Mouse (Mus musculus): ENCODE measurements around the gene Bloc1s1. TPM values are rescaled to one million over a fixed set of nuclear protein-coding genes. Genes with fewer than 3 reads are reported as not detected.

The Bloc1s1 gene
- polyA plus RNA-seq, 1 experiment from 2014 or later, result 228 TPM

- Histone ChIP-seq H3K4me1 (ENCODE audit: control insufficient read depth, insufficient read depth, low read length) (peaks cover 7% of the 10 kb centered on the region; the same call in 1 of the 2 replicates), H3K9me3 (replicated peaks; ENCODE audit: control insufficient read depth, low read length, poor library complexity, severe bottlenecking) (no peaks in the 10 kb centered on the region), H3K9ac (ENCODE audit: low read depth, low read length) (no peak overlapping the region), H3K36me3 (ENCODE audit: control insufficient read depth, insufficient read depth, low read length) (no peaks in the 10 kb centered on the region), H3K4me3 (ENCODE audit: low read depth, low read length) (no peak overlapping the region), H3K27ac (ENCODE audit: low read length) (no peak overlapping the region), H3K27me3 (ENCODE audit: control insufficient read depth, insufficient read depth, low read depth, low read length) (peaks cover 30% of the 10 kb centered on the region), H3K4me2 (ENCODE audit: low read length) (peak overlapping the region; percentile 12; the same call in 1 of the 2 replicates)
- ATAC-seq, result no peak
- WGBS, result 60% methylated on average over 7 of the region's 7 CpGs
Measured at GRCm38 (mm10) chr10:128934997-128935787, 11.4 kb upstream of the Bloc1s1 start.

DNA sequence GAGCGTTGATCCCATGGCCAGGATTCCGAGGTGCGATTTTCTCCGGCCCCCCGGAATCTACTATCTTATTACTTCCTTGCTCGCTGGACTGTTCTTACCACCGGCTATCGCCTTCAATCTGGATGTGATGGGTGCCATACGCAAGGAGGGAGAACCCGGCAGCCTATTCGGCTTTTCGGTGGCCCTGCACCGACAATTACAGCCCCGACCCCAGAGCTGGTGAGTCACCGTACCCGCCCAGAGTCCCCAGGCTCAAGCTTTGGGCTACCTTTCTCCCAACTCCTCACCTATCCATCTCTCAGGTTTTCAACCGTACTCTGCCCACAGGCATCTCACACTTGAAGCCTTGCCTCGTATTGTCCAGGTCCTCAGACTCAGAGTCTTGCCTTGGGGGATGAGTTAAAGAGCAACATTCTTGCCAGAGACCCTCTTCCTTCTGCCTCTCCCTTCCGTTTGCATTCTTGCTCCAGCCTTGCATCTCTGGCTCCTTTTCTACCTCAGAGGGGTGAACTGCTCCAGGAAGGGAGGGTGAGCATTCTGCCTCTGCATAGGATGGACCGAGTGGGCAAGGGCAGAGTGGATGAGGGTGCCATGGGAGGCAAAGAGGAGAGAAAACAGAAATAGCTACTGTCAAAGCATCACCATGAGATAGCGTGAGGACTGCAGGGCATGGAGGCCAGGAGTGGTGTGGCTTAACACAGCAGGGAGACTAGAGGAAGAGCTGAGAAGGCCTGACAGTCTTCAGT is 10.3 kb upstream of the Bloc1s1 start:
- peaks cover 30% of the 10 kb centered on the region for H3K27me3 ChIP-seq (ENCODE audit: control insufficient read depth, insufficient read depth, low read depth, low read length)
- H3K4me3 ChIP-seq (ENCODE audit: low read depth, low read length), result peak overlapping the region; percentile 49
- no peak overlapping the region for H3K27ac ChIP-seq (ENCODE audit: low read length)
- H3K4me1 ChIP-seq (ENCODE audit: control insufficient read depth, insufficient read depth, low read length), result peaks cover 7% of the 10 kb centered on the region; the same call in 1 of the 2 replicates
- 2% methylated on average over 21 of the region's 21 CpGs for WGBS
- no peaks in the 10 kb centered on the region for H3K36me3 ChIP-seq (ENCODE audit: control insufficient read depth, insufficient read depth, low read length)
- peak overlapping the region; percentile 67 for H3K9ac ChIP-seq (ENCODE audit: low read depth, low read length)
- H3K4me2 ChIP-seq (ENCODE audit: low read length), result peak overlapping the region; percentile 87
- no peaks in the 10 kb centered on the region for H3K9me3 ChIP-seq (replicated peaks; ENCODE audit: control insufficient read depth, low read length, poor library complexity, severe bottlenecking)
- peak; percentile 36 for ATAC-seq

- ATAC-seq, result peak; percentile 72
- peaks cover 7% of the 10 kb centered on the region; the same call in 1 of the 2 replicates for H3K4me1 ChIP-seq (ENCODE audit: control insufficient read depth, insufficient read depth, low read length)
- H3K9ac ChIP-seq (ENCODE audit: low read depth, low read length), result peak within 1 kb of the TSS; percentile 67
- no peaks in the 10 kb centered on the region for H3K36me3 ChIP-seq (ENCODE audit: control insufficient read depth, insufficient read depth, low read length)
- 1% methylated on average over 26 of the region's 26 CpGs for WGBS
- peak within 1 kb of the TSS; percentile 87 for H3K4me2 ChIP-seq (ENCODE audit: low read length)
- H3K9me3 ChIP-seq (replicated peaks; ENCODE audit: control insufficient read depth, low read length, poor library complexity, severe bottlenecking), result no peaks in the 10 kb centered on the region
- peaks cover 31% of the 10 kb centered on the region for H3K27me3 ChIP-seq (ENCODE audit: control insufficient read depth, insufficient read depth, low read depth, low read length)
- peak within 1 kb of the TSS; percentile 49 for H3K4me3 ChIP-seq (ENCODE audit: low read depth, low read length)
- no peak within 1 kb of the TSS for H3K27ac ChIP-seq (ENCODE audit: low read length)
Measured at GRCm38 (mm10) chr10:128933574-128933973, 9.7 kb upstream of the Bloc1s1 start, which contains the start of gene Itga7. Gene Itga7, plus strand, starts transcription at chr10:128933818.

DNA sequence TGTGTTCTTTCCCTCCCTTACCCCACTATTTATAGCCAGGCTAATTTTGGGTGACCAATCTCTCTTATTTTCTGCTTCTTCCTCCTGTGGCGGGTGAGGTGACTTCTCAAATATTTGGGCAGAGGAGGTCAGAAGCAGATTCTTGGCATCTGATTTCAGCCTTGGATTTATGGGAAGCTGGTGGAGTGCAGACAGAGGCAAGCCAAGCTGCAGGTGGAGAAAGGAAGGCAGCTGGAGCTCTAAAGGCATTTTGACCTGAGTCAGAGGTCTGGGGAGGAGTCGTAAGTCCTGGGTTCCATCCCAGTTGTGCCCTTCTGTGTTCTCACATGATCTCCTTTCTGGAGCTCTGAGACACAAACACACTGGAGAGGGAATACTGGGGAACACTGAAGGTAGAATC is 7.6 kb upstream of the Bloc1s1 start:
- Histone ChIP-seq H3K4me1 (ENCODE audit: control insufficient read depth, insufficient read depth, low read length) (peaks cover 7% of the 10 kb centered on the region; the same call in 1 of the 2 replicates), H3K9ac (ENCODE audit: low read depth, low read length) (no peak overlapping the region), H3K36me3 (ENCODE audit: control insufficient read depth, insufficient read depth, low read length) (no peaks in the 10 kb centered on the region), H3K4me3 (ENCODE audit: low read depth, low read length) (no peak overlapping the region), H3K27me3 (ENCODE audit: control insufficient read depth, insufficient read depth, low read depth, low read length) (peaks cover 34% of the 10 kb centered on the region), H3K9me3 (replicated peaks; ENCODE audit: control insufficient read depth, low read length, poor library complexity, severe bottlenecking) (no peaks in the 10 kb centered on the region), H3K4me2 (ENCODE audit: low read length) (no peak overlapping the region), H3K27ac (ENCODE audit: low read length) (no peak overlapping the region)
- 74% methylated on average over 2 of the region's 2 CpGs for WGBS
- no peak for ATAC-seq

DNA sequence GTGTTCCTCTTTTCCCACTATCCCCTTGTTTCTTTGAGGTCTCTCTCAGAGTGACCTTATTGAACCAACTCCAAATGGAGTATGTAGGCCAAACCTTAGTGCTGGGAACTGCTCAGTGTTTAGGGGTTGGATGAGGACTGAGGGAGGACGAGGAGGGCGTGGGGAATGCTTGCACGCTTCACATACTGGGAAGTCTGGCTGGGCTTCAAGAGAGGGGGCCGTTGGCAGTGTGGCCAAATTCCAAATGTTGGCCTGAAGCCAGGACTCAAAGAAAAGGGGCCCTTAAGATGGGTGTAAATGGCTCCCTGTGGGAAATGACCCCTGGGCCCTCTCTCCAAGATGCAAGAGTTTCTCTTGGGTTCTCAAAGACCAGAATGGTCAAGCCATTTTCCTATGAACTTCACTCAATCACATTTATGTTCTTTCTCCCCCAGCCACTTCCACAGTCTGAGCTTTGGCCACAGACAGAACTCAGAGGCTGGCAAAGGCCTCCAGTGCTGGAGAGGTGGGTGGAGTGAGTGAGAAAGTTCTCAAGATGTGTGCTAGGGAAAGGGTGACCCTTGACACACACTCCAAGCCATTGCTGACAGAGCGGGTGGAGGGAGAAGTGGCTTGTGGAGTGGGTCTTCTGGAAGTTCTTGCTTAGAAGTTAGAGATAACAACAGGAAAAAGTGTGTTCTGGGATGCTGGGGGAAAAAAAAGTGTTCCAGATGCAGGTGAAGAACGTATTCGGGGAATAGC is 6.0 kb upstream of the Bloc1s1 start:
- 59% methylated on average over 7 of the region's 7 CpGs for WGBS

GRCm38 (mm10) chr10:128928356-128928755 is 4.5 kb upstream of the Bloc1s1 start:
- Histone ChIP-seq H3K36me3 (ENCODE audit: control insufficient read depth, insufficient read depth, low read length) (no peaks in the 10 kb centered on the region), H3K9ac (ENCODE audit: low read depth, low read length) (0 out of 2 replicates have a peak overlapping the region, but pooled peaks have one; percentile 2), H3K9me3 (replicated peaks; ENCODE audit: control insufficient read depth, low read length, poor library complexity, severe bottlenecking) (no peaks in the 10 kb centered on the region), H3K4me2 (ENCODE audit: low read length) (no peak overlapping the region), H3K27me3 (ENCODE audit: control insufficient read depth, insufficient read depth, low read depth, low read length) (peaks cover 20% of the 10 kb centered on the region), H3K27ac (ENCODE audit: low read length) (no peak overlapping the region), H3K4me3 (ENCODE audit: low read depth, low read length) (no peak overlapping the region), H3K4me1 (ENCODE audit: control insufficient read depth, insufficient read depth, low read length) (peaks cover 10% of the 10 kb centered on the region)
- WGBS, result 17% methylated on average over 4 of the region's 4 CpGs
- ATAC-seq, result no peak

More for the DNA sequence above, 6.0 kb upstream of the Bloc1s1 start:
- peaks cover 7% of the 10 kb centered on the region; the same call in 1 of the 2 replicates for H3K4me1 ChIP-seq (ENCODE audit: control insufficient read depth, insufficient read depth, low read length)
- H3K9ac ChIP-seq (ENCODE audit: low read depth, low read length), result no peak overlapping the region
- H3K4me2 ChIP-seq (ENCODE audit: low read length), result no peak overlapping the region
- H3K27me3 ChIP-seq (ENCODE audit: control insufficient read depth, insufficient read depth, low read depth, low read length), result peaks cover 20% of the 10 kb centered on the region
- ATAC-seq, result no peak
- no peaks in the 10 kb centered on the region for H3K36me3 ChIP-seq (ENCODE audit: control insufficient read depth, insufficient read depth, low read length)
- no peaks in the 10 kb centered on the region for H3K9me3 ChIP-seq (replicated peaks; ENCODE audit: control insufficient read depth, low read length, poor library complexity, severe bottlenecking)
- no peak overlapping the region for H3K4me3 ChIP-seq (ENCODE audit: low read depth, low read length)
- H3K27ac ChIP-seq (ENCODE audit: low read length), result no peak overlapping the region; the same call in 1 of the 2 replicates

GRCm38 (mm10) chr10:128923013-128923691 is 683 bp downstream of the Bloc1s1 start:
- no peaks in the 10 kb centered on the region for H3K36me3 ChIP-seq (ENCODE audit: control insufficient read depth, insufficient read depth, low read length)
- H3K27ac ChIP-seq (ENCODE audit: low read length), result peak overlapping the region; percentile 97
- peaks cover 18% of the 10 kb centered on the region for H3K4me1 ChIP-seq (ENCODE audit: control insufficient read depth, insufficient read depth, low read length)
- H3K4me2 ChIP-seq (ENCODE audit: low read length), result peak overlapping the region; percentile 85
- under 1% methylated on average over 41 of the region's 42 CpGs for WGBS
- peak overlapping the region; percentile 85 for H3K9ac ChIP-seq (ENCODE audit: low read depth, low read length)
- peaks cover 2% of the 10 kb centered on the region; the same call in 1 of the 2 replicates for H3K27me3 ChIP-seq (ENCODE audit: control insufficient read depth, insufficient read depth, low read depth, low read length)
- peak overlapping the region; percentile 86 for H3K4me3 ChIP-seq (ENCODE audit: low read depth, low read length)
- no peaks in the 10 kb centered on the region for H3K9me3 ChIP-seq (replicated peaks; ENCODE audit: control insufficient read depth, low read length, poor library complexity, severe bottlenecking)
- peak; percentile 95 for ATAC-seq

DNA sequence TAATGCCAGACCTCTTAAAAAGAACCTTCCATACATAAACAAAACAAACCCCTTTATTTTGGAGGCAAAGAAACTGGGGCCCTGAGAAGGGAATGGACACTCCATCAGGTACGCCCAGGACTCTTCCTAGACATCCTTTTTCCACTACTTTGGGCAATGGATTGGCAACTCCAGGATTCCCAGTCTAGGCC is 1.1 kb downstream of the Bloc1s1 start, which contains the start of gene Rdh5:
Rdh5 (minus strand) TSS at position 67 of the 191 bp plus-strand sequence.
- H3K9me3 ChIP-seq (replicated peaks; ENCODE audit: control insufficient read depth, low read length, poor library complexity, severe bottlenecking), result no peaks in the 10 kb centered on the region
- ATAC-seq, result no peak
- H3K27ac ChIP-seq (ENCODE audit: low read length), result peak within 1 kb of the TSS; percentile 97
- H3K4me3 ChIP-seq (ENCODE audit: low read depth, low read length), result peak within 1 kb of the TSS; percentile 86
- 8% methylated on average over 1 of the region's 1 CpGs for WGBS
- H3K4me2 ChIP-seq (ENCODE audit: low read length), result peak within 1 kb of the TSS; percentile 85
- no peaks in the 10 kb centered on the region for H3K27me3 ChIP-seq (ENCODE audit: control insufficient read depth, insufficient read depth, low read depth, low read length)
- H3K36me3 ChIP-seq (ENCODE audit: control insufficient read depth, insufficient read depth, low read length), result no peaks in the 10 kb centered on the region
- H3K4me1 ChIP-seq (ENCODE audit: control insufficient read depth, insufficient read depth, low read length), result peaks cover 18% of the 10 kb centered on the region
- H3K9ac ChIP-seq (ENCODE audit: low read depth, low read length), result peak within 1 kb of the TSS; percentile 85

Measured in midbrain, embryonic 16.5 days (tissue).